Mouse (Mus musculus) neural tube, embryonic 13.5 days (tissue): Measurements from ENCODE around the gene Psmb11. TPM values are rescaled to one million over a fixed set of nuclear protein-coding genes. Genes with fewer than 3 reads are reported as not detected.

Experiments
- ATAC-seq: fragments of 200-750 bp; cut with Nextera tagmentation; 2 replicates; pipeline ENCODE4 v1.8.0; 2017; ENCODE audit warnings: low read depth, mild to moderate bottlenecking, moderate TSS enrichment, moderate library complexity
- H3K27ac ChIP-seq: fragments of 300-500 bp; sonication (generic); replicated peaks from 2 replicates; pipeline ENCODE4 v1.5.1; 2015; ENCODE audit warnings: moderate library complexity, mild to moderate bottlenecking, inconsistent platforms
- H3K27me3 ChIP-seq: fragments of 300-500 bp; sonication (generic); 2 replicates; pipeline ENCODE4 v1.6.1; 2015; ENCODE audit warnings: mild to moderate bottlenecking, inconsistent platforms
- H3K36me3 ChIP-seq: fragments of 300-500 bp; sonication (generic); 2 replicates; pipeline ENCODE4 v1.6.1; 2015; ENCODE audit warnings: mild to moderate bottlenecking, inconsistent platforms
- H3K4me1 ChIP-seq: fragments of 300-500 bp; sonication (generic); replicated peaks from 2 replicates; pipeline ENCODE4 v1.6.1; 2015; ENCODE audit warnings: inconsistent platforms
- H3K4me2 ChIP-seq: fragments of 300-500 bp; sonication (generic); 2 replicates; pipeline ENCODE4 v1.6.1; 2015; ENCODE audit warnings: inconsistent platforms, mild to moderate bottlenecking, moderate library complexity
- H3K4me3 ChIP-seq: fragments of 300-500 bp; sonication (generic); 2 replicates; pipeline ENCODE4 v1.5.1; 2015; ENCODE audit warnings: mild to moderate bottlenecking, inconsistent platforms
- H3K9ac ChIP-seq: fragments of 300-500 bp; sonication (generic); 2 replicates; pipeline ENCODE4 v1.6.1; 2015; ENCODE audit warnings: moderate library complexity, mild to moderate bottlenecking, inconsistent platforms
- H3K9me3 ChIP-seq: fragments of 300-500 bp; sonication (generic); 2 replicates; pipeline ENCODE4 v1.6.1; 2016; ENCODE audit warnings: inconsistent platforms
- WGBS: fragments of 180-500 bp; shearing (Covaris S2); methylation state at CpG from one replicate; pipeline ENCODE4 v1.1.7; 2015; 5-methylcytosine and 5-hydroxymethylcytosine counted together
- polyA plus RNA-seq: library from polyadenylated mRNA; unstranded; fragments of >200 nt; fragmentation: Nextera tagmentation; extraction: Ambion mirVana; gene quantifications from 2 replicates; pipeline ENCODE4 v1.2.1, GENCODE M21; 2015

Gene Psmb11
- 0.07 TPM in 1 of 2 replicates, not detected in the other for polyA plus RNA-seq

GRCm38 (mm10) chr14:54621133-54621532 is at the start of gene Psmb11:
Gene Psmb11 (plus strand): TSS chr14:54621433.
- WGBS = 87% methylated on average over 1 of the region's 1 CpGs
- Histone ChIP-seq H3K4me3 (no peak within 1 kb of the TSS), H3K9ac (no peak within 1 kb of the TSS), H3K4me2 (no peak within 1 kb of the TSS), H3K27me3 (no peaks in the 10 kb centered on the region), H3K4me1 (peaks cover 12% of the 10 kb centered on the region), H3K9me3 (no peaks in the 10 kb centered on the region), H3K36me3 (0 out of 2 replicates have a peak, but pooled peaks cover 4% of the 10 kb centered on the region), H3K27ac (no peak within 1 kb of the TSS)
- ATAC-seq = no peak

- Histone ChIP-seq H3K27ac (no peak overlapping the region; the same call in 1 of the 2 replicates), H3K27me3 (peaks cover 35% of the 10 kb centered on the region), H3K9me3 (no peaks in the 10 kb centered on the region), H3K4me2 (no peak overlapping the region), H3K9ac (no peak overlapping the region), H3K36me3 (peaks cover 15% of the 10 kb centered on the region), H3K4me1 (peaks cover 67% of the 10 kb centered on the region), H3K4me3 (no peak overlapping the region)
- ATAC-seq = no peak
- 57% methylated on average over 4 of the region's 4 CpGs for WGBS
These were observed 49.1 kb upstream of the Psmb11 start for GRCm38 (mm10) chr14:54572122-54572521.

GRCm38 (mm10) chr14:54572790-54573736 is 48.2 kb upstream of the Psmb11 start:
- Histone ChIP-seq H3K27me3 (peaks cover 38% of the 10 kb centered on the region), H3K4me1 (peaks cover 75% of the 10 kb centered on the region), H3K4me2 (peak overlapping the region; percentile 82), H3K9ac (peak overlapping the region; percentile 43; the same call in 1 of the 2 replicates), H3K9me3 (no peaks in the 10 kb centered on the region), H3K4me3 (peak overlapping the region; percentile 63), H3K27ac (peak overlapping the region; percentile 49; the same call in 1 of the 2 replicates), H3K36me3 (peaks cover 7% of the 10 kb centered on the region)
- ATAC-seq = peak; percentile 10; the same call in 1 of the 2 replicates
- WGBS = 13% methylated on average over 14 of the region's 14 CpGs

GRCm38 (mm10) chr14:54574253-54574652 is 47.0 kb upstream of the Psmb11 start:
- 0 out of 2 replicates have a peak overlapping the region, but pooled peaks have one; percentile 55 for H3K27ac ChIP-seq
- H3K36me3 ChIP-seq = no peaks in the 10 kb centered on the region
- peak; percentile 16; the same call in 1 of the 2 replicates for ATAC-seq
- H3K4me1 ChIP-seq = peaks cover 80% of the 10 kb centered on the region
- 19% methylated on average over 4 of the region's 4 CpGs for WGBS
- peak overlapping the region; percentile 82 for H3K4me2 ChIP-seq
- H3K4me3 ChIP-seq = peak overlapping the region; percentile 63
- peak overlapping the region; percentile 75; the same call in 1 of the 2 replicates for H3K9ac ChIP-seq
- H3K9me3 ChIP-seq = no peaks in the 10 kb centered on the region
- H3K27me3 ChIP-seq = peaks cover 38% of the 10 kb centered on the region

- H3K4me1 ChIP-seq = peaks cover 72% of the 10 kb centered on the region
- no peak for ATAC-seq
- H3K4me3 ChIP-seq = peak overlapping the region; percentile 63
- H3K4me2 ChIP-seq = peak overlapping the region; percentile 82
- no peaks in the 10 kb centered on the region for H3K36me3 ChIP-seq
- peak overlapping the region; percentile 75 for H3K9ac ChIP-seq
- H3K27me3 ChIP-seq = peaks cover 38% of the 10 kb centered on the region
- WGBS = 2% methylated on average over 8 of the region's 8 CpGs
- H3K9me3 ChIP-seq = no peaks in the 10 kb centered on the region
- 0 out of 2 replicates have a peak overlapping the region, but pooled peaks have one; percentile 55 for H3K27ac ChIP-seq
These were observed 46.2 kb upstream of the Psmb11 start for GRCm38 (mm10) chr14:54575031-54575430.

GRCm38 (mm10) chr14:54575631-54576030 is 45.6 kb upstream of the Psmb11 start:
- H3K9ac ChIP-seq = peak overlapping the region; percentile 75
- peak overlapping the region; percentile 82 for H3K4me2 ChIP-seq
- H3K9me3 ChIP-seq = no peaks in the 10 kb centered on the region
- peaks cover 38% of the 10 kb centered on the region for H3K27me3 ChIP-seq
- ATAC-seq = no peak
- H3K4me1 ChIP-seq = peaks cover 69% of the 10 kb centered on the region
- WGBS = under 1% methylated on average over 39 of the region's 39 CpGs
- H3K4me3 ChIP-seq = peak overlapping the region; percentile 63
- H3K27ac ChIP-seq = no peak overlapping the region
- no peaks in the 10 kb centered on the region for H3K36me3 ChIP-seq

GRCm38 (mm10) chr14:54576241-54577088 is 44.8 kb upstream of the Psmb11 start:
- under 1% methylated on average over 84 of the region's 84 CpGs for WGBS
- Histone ChIP-seq H3K9ac (peak overlapping the region; percentile 75), H3K27ac (peak overlapping the region; percentile 78), H3K36me3 (no peaks in the 10 kb centered on the region), H3K4me2 (peak overlapping the region; percentile 82), H3K27me3 (peaks cover 38% of the 10 kb centered on the region), H3K9me3 (no peaks in the 10 kb centered on the region), H3K4me3 (peak overlapping the region; percentile 63), H3K4me1 (peaks cover 69% of the 10 kb centered on the region)
- peak; percentile 7; the same call in 1 of the 2 replicates for ATAC-seq

GRCm38 (mm10) chr14:54577089-54577982 is 43.9 kb upstream of the Psmb11 start, which contains the start of gene Ajuba:
Gene Ajuba (minus strand): TSS chr14:54577558.
- Histone ChIP-seq H3K4me1 (peaks cover 61% of the 10 kb centered on the region), H3K27me3 (peaks cover 38% of the 10 kb centered on the region)
- WGBS = under 1% methylated on average over 66 of the region's 66 CpGs

GRCm38 (mm10) chr14:54578063-54578462 is 43.2 kb upstream of the Psmb11 start:
- H3K4me1 ChIP-seq = peaks cover 54% of the 10 kb centered on the region
- WGBS = 2% methylated on average over 10 of the region's 10 CpGs
- no peaks in the 10 kb centered on the region for H3K9me3 ChIP-seq
- H3K27me3 ChIP-seq = peaks cover 37% of the 10 kb centered on the region
- peak overlapping the region; percentile 82 for H3K4me2 ChIP-seq
- peak overlapping the region; percentile 75 for H3K9ac ChIP-seq
- peaks cover 5% of the 10 kb centered on the region; the same call in 1 of the 2 replicates for H3K36me3 ChIP-seq
- H3K4me3 ChIP-seq = peak overlapping the region; percentile 63
- peak; percentile 17; the same call in 1 of the 2 replicates for ATAC-seq
- H3K27ac ChIP-seq = peak overlapping the region; percentile 78

More at GRCm38 (mm10) chr14:54577089-54577982, 43.9 kb upstream of the Psmb11 start, which contains the start of gene Ajuba:
- Histone ChIP-seq H3K4me3 (peak within 1 kb of the TSS; percentile 63), H3K9ac (peak within 1 kb of the TSS; percentile 75), H3K36me3 (no peaks in the 10 kb centered on the region), H3K4me2 (peak within 1 kb of the TSS; percentile 82), H3K27ac (peak within 1 kb of the TSS; percentile 78), H3K9me3 (no peaks in the 10 kb centered on the region)
- peak; percentile 45 for ATAC-seq

GRCm38 (mm10) chr14:54579638-54580037 is 41.6 kb upstream of the Psmb11 start:
- ATAC-seq = no peak

More at GRCm38 (mm10) chr14:54579638-54580037, 41.6 kb upstream of the Psmb11 start:
- H3K36me3 ChIP-seq = peaks cover 17% of the 10 kb centered on the region
- H3K4me3 ChIP-seq = no peak overlapping the region
- H3K4me2 ChIP-seq = no peak overlapping the region
- no peaks in the 10 kb centered on the region for H3K9me3 ChIP-seq
- no peak overlapping the region for H3K9ac ChIP-seq
- WGBS = 90% methylated on average over 7 of the region's 7 CpGs
- H3K4me1 ChIP-seq = peaks cover 38% of the 10 kb centered on the region
- H3K27ac ChIP-seq = no peak overlapping the region
- H3K27me3 ChIP-seq = peaks cover 27% of the 10 kb centered on the region
